Mouse (Mus musculus) neural tube, embryonic 15.5 days (tissue): ENCODE measurements around the gene Caprin1. TPM values are rescaled to one million over a fixed set of nuclear protein-coding genes. Genes with fewer than 3 reads are reported as not detected.
A peak's percentile ranks its signal among the peaks of the same experiment; 100 is the strongest.

Source experiments
- ATAC-seq: fragments of 200-750 bp; cut with Nextera tagmentation; 2 replicates; pipeline ENCODE4 v1.8.0; 2017; ENCODE audit warnings: mild to moderate bottlenecking, moderate TSS enrichment, moderate library complexity; ENCODE audit not compliant: low FRiP score
- H3K27ac ChIP-seq: fragments of 300-500 bp; sonication (generic); replicated peaks from 2 replicates; pipeline ENCODE4 v1.5.1; 2015; ENCODE audit warnings: mild to moderate bottlenecking, inconsistent platforms
- H3K27me3 ChIP-seq: fragments of 300-500 bp; sonication (generic); replicated peaks from 2 replicates; pipeline ENCODE4 v1.6.1; 2015; ENCODE audit warnings: inconsistent platforms
- H3K36me3 ChIP-seq: fragments of 300-500 bp; sonication (generic); 2 replicates; pipeline ENCODE4 v1.6.1; 2015; ENCODE audit warnings: inconsistent platforms
- H3K4me1 ChIP-seq: fragments of 300-500 bp; sonication (generic); 2 replicates; pipeline ENCODE4 v1.6.1; 2015; ENCODE audit warnings: inconsistent platforms
- H3K4me2 ChIP-seq: fragments of 300-500 bp; sonication (generic); 2 replicates; pipeline ENCODE4 v1.6.1; 2015; ENCODE audit warnings: inconsistent platforms, mild to moderate bottlenecking, moderate library complexity
- H3K4me3 ChIP-seq: fragments of 300-500 bp; sonication (generic); replicated peaks from 2 replicates; pipeline ENCODE4 v1.5.1; 2015; ENCODE audit warnings: mild to moderate bottlenecking, inconsistent platforms
- H3K9ac ChIP-seq: fragments of 300-500 bp; sonication (generic); replicated peaks from 2 replicates; pipeline ENCODE4 v1.6.1; 2015; ENCODE audit warnings: mild to moderate bottlenecking, inconsistent platforms
- H3K9me3 ChIP-seq: fragments of 300-500 bp; sonication (generic); replicated peaks from 2 replicates; pipeline ENCODE4 v1.6.1; 2016; ENCODE audit warnings: inconsistent platforms
- WGBS: fragments of 180-500 bp; shearing (Covaris S2); methylation state at CpG from one replicate; pipeline ENCODE4 v1.1.7; 2015; ENCODE audit warnings: mixed read lengths; 5-methylcytosine and 5-hydroxymethylcytosine counted together
- polyA plus RNA-seq: library from polyadenylated mRNA; unstranded; fragments of >200 nt; fragmentation: Nextera tagmentation; extraction: Ambion mirVana; gene quantifications from 2 replicates; pipeline ENCODE4 v1.2.1, GENCODE M21; 2015

Caprin1 gene
- polyA plus RNA-seq, 1 experiment from 2014 or later, result 308 TPM

- no peak for ATAC-seq
- Histone ChIP-seq H3K36me3 (peaks cover 59% of the 10 kb centered on the region), H3K27ac (no peak overlapping the region)
These were observed 49.6 kb downstream of the Caprin1 start for GRCm38 (mm10) chr2:103747891-103748290.

GRCm38 (mm10) chr2:103746761-103747160 is 50.7 kb downstream of the Caprin1 start:
- no peaks in the 10 kb centered on the region for H3K9me3 ChIP-seq
- ATAC-seq, result no peak
- H3K9ac ChIP-seq, result no peak overlapping the region
- H3K36me3 ChIP-seq, result peaks cover 56% of the 10 kb centered on the region
- no peak overlapping the region for H3K27ac ChIP-seq
- no peak overlapping the region for H3K4me2 ChIP-seq
- no peaks in the 10 kb centered on the region for H3K27me3 ChIP-seq
- 88% methylated on average over 2 of the region's 2 CpGs for WGBS
- no peak overlapping the region for H3K4me3 ChIP-seq
- H3K4me1 ChIP-seq, result no peaks in the 10 kb centered on the region

More at GRCm38 (mm10) chr2:103747891-103748290, 49.6 kb downstream of the Caprin1 start:
- WGBS, result 94% methylated on average over 9 of the region's 9 CpGs
- Histone ChIP-seq H3K9me3 (no peaks in the 10 kb centered on the region), H3K9ac (no peak overlapping the region), H3K4me3 (no peak overlapping the region), H3K4me2 (no peak overlapping the region), H3K4me1 (no peaks in the 10 kb centered on the region), H3K27me3 (no peaks in the 10 kb centered on the region)

DNA sequence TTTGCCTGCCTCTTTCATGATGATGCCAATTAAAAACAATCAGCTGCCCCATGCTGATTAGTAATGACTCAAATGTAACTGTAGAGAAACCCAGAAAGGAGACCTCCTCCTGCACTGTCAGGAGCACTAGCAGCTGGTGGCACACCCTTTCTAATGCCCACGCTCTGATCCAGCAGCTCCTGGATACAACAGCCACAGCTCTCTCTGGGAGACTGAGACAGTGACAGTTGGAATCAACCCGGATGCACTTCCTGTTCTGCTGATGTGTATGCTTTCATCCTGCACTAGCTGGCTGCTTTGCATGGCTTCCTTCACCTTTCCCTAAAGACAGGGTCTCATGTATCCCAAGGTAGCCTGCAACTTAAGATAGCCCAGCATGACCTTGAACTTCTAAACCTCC is 51.4 kb downstream of the Caprin1 start:
- Histone ChIP-seq H3K27me3 (no peaks in the 10 kb centered on the region), H3K36me3 (peaks cover 49% of the 10 kb centered on the region), H3K4me1 (no peaks in the 10 kb centered on the region), H3K4me2 (no peak overlapping the region), H3K4me3 (no peak overlapping the region), H3K9me3 (no peaks in the 10 kb centered on the region), H3K27ac (no peak overlapping the region), H3K9ac (no peak overlapping the region)
- WGBS, result 82% methylated on average over 2 of the region's 2 CpGs
- no peak for ATAC-seq

- no peak overlapping the region for H3K27ac ChIP-seq
- H3K4me1 ChIP-seq, result no peaks in the 10 kb centered on the region
- H3K36me3 ChIP-seq, result peaks cover 46% of the 10 kb centered on the region
- H3K27me3 ChIP-seq, result no peaks in the 10 kb centered on the region
- H3K4me2 ChIP-seq, result no peak overlapping the region
- no peak for ATAC-seq
- no peak overlapping the region for H3K9ac ChIP-seq
- 88% methylated on average over 5 of the region's 5 CpGs for WGBS
- H3K9me3 ChIP-seq, result no peaks in the 10 kb centered on the region
- no peak overlapping the region for H3K4me3 ChIP-seq
These were observed 52.0 kb downstream of the Caprin1 start for GRCm38 (mm10) chr2:103745481-103745880.

GRCm38 (mm10) chr2:103743988-103744387 is 53.5 kb downstream of the Caprin1 start:
- no peak overlapping the region for H3K4me3 ChIP-seq
- no peak overlapping the region for H3K4me2 ChIP-seq
- no peak overlapping the region for H3K9ac ChIP-seq
- H3K36me3 ChIP-seq, result peaks cover 46% of the 10 kb centered on the region
- no peaks in the 10 kb centered on the region for H3K9me3 ChIP-seq
- no peaks in the 10 kb centered on the region for H3K27me3 ChIP-seq
- H3K4me1 ChIP-seq, result no peaks in the 10 kb centered on the region
- 80% methylated on average over 7 of the region's 7 CpGs for WGBS
- no peak overlapping the region for H3K27ac ChIP-seq
- no peak; the same call in 1 of the 2 replicates for ATAC-seq

DNA sequence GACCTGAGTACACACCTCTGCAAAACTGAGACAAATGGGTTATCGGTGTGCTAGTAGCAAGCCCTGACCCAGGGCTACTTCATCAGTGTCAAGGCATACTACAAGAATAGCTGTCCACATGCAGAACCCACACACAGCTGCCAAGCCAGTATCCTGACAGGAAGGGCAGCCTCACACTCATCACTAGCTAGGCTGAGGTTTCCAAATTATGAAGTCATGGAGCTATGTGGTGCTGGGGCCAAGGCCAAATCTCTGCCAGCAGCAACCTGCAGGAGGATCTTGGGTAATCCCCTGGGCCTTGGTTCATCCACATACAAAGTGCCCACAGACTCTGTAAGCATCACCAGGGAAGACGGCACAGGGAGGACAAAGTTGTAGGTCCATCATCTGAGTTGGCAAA is 53.9 kb downstream of the Caprin1 start:
- Histone ChIP-seq H3K4me2 (no peak overlapping the region), H3K27ac (no peak overlapping the region), H3K36me3 (peaks cover 48% of the 10 kb centered on the region), H3K9ac (no peak overlapping the region), H3K27me3 (no peaks in the 10 kb centered on the region), H3K4me1 (no peaks in the 10 kb centered on the region), H3K4me3 (no peak overlapping the region), H3K9me3 (no peaks in the 10 kb centered on the region)
- 96% methylated on average over 2 of the region's 2 CpGs for WGBS
- no peak for ATAC-seq

- H3K4me3 ChIP-seq, result no peak overlapping the region
- no peak overlapping the region for H3K27ac ChIP-seq
- H3K36me3 ChIP-seq, result peaks cover 42% of the 10 kb centered on the region
- ATAC-seq, result no peak
- no peaks in the 10 kb centered on the region for H3K27me3 ChIP-seq
- no peaks in the 10 kb centered on the region for H3K4me1 ChIP-seq
- H3K4me2 ChIP-seq, result no peak overlapping the region
- 94% methylated on average over 6 of the region's 6 CpGs for WGBS
- H3K9ac ChIP-seq, result no peak overlapping the region
- no peaks in the 10 kb centered on the region for H3K9me3 ChIP-seq
These were observed 54.6 kb downstream of the Caprin1 start for GRCm38 (mm10) chr2:103742821-103743220.

DNA sequence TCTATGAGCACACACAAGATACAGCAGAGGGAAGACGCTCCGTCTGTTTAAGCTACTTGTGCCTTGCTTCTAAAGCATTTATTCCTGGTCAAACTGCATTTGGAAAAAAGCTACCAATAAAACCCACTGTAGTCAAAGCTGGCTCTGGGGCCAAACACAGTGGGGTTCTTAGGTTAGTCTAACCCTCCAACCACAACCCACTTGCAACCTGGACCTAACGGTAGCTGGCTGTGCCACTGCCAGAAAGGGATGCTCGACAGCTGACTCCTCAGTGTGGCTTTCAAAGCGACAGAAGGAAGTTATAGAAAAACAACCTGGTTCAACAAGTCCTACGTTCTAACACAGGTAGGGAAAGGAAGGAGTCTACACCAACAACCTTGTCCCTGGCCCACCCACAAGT is 66.0 kb downstream of the Caprin1 start:
- H3K27ac ChIP-seq, result no peak overlapping the region
- no peak overlapping the region for H3K9ac ChIP-seq
- 92% methylated on average over 6 of the region's 6 CpGs for WGBS
- H3K27me3 ChIP-seq, result no peaks in the 10 kb centered on the region
- H3K4me3 ChIP-seq, result no peak overlapping the region
- H3K4me2 ChIP-seq, result no peak overlapping the region
- H3K36me3 ChIP-seq, result peaks cover 77% of the 10 kb centered on the region
- H3K4me1 ChIP-seq, result no peaks in the 10 kb centered on the region
- no peak for ATAC-seq
- H3K9me3 ChIP-seq, result no peaks in the 10 kb centered on the region

- Histone ChIP-seq H3K27me3 (no peaks in the 10 kb centered on the region), H3K4me2 (no peak overlapping the region), H3K9ac (no peak overlapping the region), H3K27ac (no peak overlapping the region), H3K4me3 (no peak overlapping the region), H3K9me3 (no peaks in the 10 kb centered on the region), H3K4me1 (no peaks in the 10 kb centered on the region), H3K36me3 (peaks cover 82% of the 10 kb centered on the region)
- 75% methylated on average over 8 of the region's 8 CpGs for WGBS
- ATAC-seq, result peak; percentile 47; the same call in 1 of the 2 replicates
These were observed 66.5 kb downstream of the Caprin1 start for GRCm38 (mm10) chr2:103730999-103731398.

DNA sequence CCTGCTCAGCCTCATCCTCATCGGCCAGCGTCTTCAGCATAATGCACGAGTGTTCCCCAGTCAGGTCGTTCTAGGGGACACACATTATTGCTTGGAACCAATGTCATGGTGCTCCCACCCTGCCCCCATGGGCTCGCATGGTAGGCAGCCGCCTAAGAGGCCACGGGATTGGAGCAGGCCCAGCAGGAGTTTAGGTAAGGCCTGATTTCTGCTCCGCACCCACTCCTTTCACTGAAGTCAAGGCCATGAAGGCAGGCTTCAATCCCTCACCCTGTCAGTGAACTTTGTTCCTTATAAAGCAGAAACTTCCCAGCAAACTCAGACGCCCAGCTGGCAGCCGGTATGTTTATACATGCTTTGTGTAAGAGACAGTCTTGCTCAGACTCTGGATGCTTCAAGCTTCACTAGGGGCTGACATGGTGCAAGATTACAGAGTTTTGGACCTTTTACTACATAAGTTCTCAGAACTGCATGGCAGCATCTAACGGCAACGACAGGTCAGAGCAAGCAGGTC is 69.4 kb downstream of the Caprin1 start:
- Histone ChIP-seq H3K9me3 (no peaks in the 10 kb centered on the region), H3K27ac (no peak overlapping the region), H3K36me3 (peaks cover 80% of the 10 kb centered on the region), H3K4me3 (no peak overlapping the region), H3K4me1 (no peaks in the 10 kb centered on the region), H3K4me2 (no peak overlapping the region), H3K9ac (no peak overlapping the region), H3K27me3 (no peaks in the 10 kb centered on the region)
- no peak for ATAC-seq
- WGBS, result 89% methylated on average over 12 of the region's 12 CpGs

- Histone ChIP-seq H3K9ac (no peak overlapping the region), H3K36me3 (peaks cover 76% of the 10 kb centered on the region), H3K4me3 (no peak overlapping the region), H3K27me3 (no peaks in the 10 kb centered on the region), H3K4me1 (no peaks in the 10 kb centered on the region), H3K4me2 (no peak overlapping the region), H3K9me3 (no peaks in the 10 kb centered on the region), H3K27ac (no peak overlapping the region)
- 93% methylated on average over 2 of the region's 2 CpGs for WGBS
- no peak for ATAC-seq
These were observed 72.9 kb downstream of the Caprin1 start for GRCm38 (mm10) chr2:103724521-103724920.

DNA sequence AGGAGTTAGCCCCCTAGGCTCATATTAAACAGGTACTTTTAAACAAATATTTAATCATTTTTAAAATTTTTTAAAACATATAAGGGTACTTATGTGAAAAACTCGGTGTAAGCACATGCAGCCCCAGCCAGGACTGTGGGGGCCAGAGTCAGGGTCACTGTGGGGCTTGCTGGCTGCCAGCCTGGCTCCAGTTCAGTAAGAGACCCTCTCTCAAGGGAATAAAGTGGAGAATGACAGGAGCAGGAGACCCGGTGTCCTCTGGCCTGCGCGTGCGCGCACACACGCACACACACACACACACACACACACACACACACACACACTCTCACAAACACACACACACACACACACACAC is 78.2 kb downstream of the Caprin1 start:
- Histone ChIP-seq H3K4me2 (no peak overlapping the region), H3K27me3 (no peaks in the 10 kb centered on the region), H3K9ac (no peak overlapping the region), H3K4me1 (no peaks in the 10 kb centered on the region), H3K4me3 (no peak overlapping the region), H3K27ac (no peak overlapping the region), H3K36me3 (peaks cover 51% of the 10 kb centered on the region), H3K9me3 (no peaks in the 10 kb centered on the region)
- no peak for ATAC-seq
- 96% methylated on average over 7 of the region's 7 CpGs for WGBS
